Mouse (Mus musculus) heart, adult 2 months (tissue): Measurements from ENCODE around the gene Ogdhl. TPM values are rescaled to one million over a fixed set of nuclear protein-coding genes. Genes with fewer than 3 reads are reported as not detected.

Source experiments
- DNase-seq, 2 experiments: peaks; one replicate each; pipeline ENCODE4 v3.0.0; 2021
- H3K27ac ChIP-seq: fragments of 200-600 bp; 2 replicates; pipeline ENCODE4 v1.8.1; 2022
- H3K27me3 ChIP-seq: fragments of 200-500 bp; 2 replicates; pipeline ENCODE4 v1.6.1; 2012; ENCODE audit warnings: mild to moderate bottlenecking, low read length, inconsistent platforms, mixed read lengths; ENCODE audit not compliant: control insufficient read depth, insufficient read depth
- H3K36me3 ChIP-seq: fragments of 200-500 bp; 2 replicates; pipeline ENCODE4 v1.6.1; 2012; ENCODE audit warnings: low read length, inconsistent platforms; ENCODE audit not compliant: control insufficient read depth, insufficient read depth
- H3K4me1 ChIP-seq: fragments of 200-500 bp; 2 replicates; pipeline ENCODE4 v1.6.1; 2011; ENCODE audit warnings: low read length; ENCODE audit not compliant: control insufficient read depth, insufficient read depth
- H3K4me3 ChIP-seq: fragments of 200-600 bp; 2 replicates; pipeline ENCODE4 v1.8.1; 2022
- H3K79me2 ChIP-seq: fragments of 200-500 bp; replicated peaks from 2 replicates; pipeline ENCODE4 v1.6.1; 2012; ENCODE audit warnings: mild to moderate bottlenecking, inconsistent platforms, low read length, moderate library complexity, mixed read lengths; ENCODE audit not compliant: control insufficient read depth, insufficient read depth
- H3K9ac ChIP-seq: fragments of 200-500 bp; 2 replicates; pipeline ENCODE4 v1.6.1; 2012; ENCODE audit warnings: low read depth, mild to moderate bottlenecking, control low read depth, inconsistent platforms, low read length, mixed read lengths
- CTCF ChIP-seq: fragments of 200-600 bp; IDR thresholded peaks from 2 replicates; pipeline ENCODE4 v1.8.1; 2022; ENCODE audit warnings: antibody characterized with exemption, mild to moderate bottlenecking, moderate library complexity
- EP300 ChIP-seq: fragments of 200-500 bp; IDR thresholded peaks from 2 replicates; pipeline ENCODE4 v1.6.1; 2011; ENCODE audit warnings: low read depth, low read length, control low read depth; ENCODE audit not compliant: insufficient read depth
- POLR2A ChIP-seq: fragments of 200-500 bp; IDR thresholded peaks from 2 replicates; pipeline ENCODE4 v1.6.1; 2011; ENCODE audit warnings: mild to moderate bottlenecking, low read depth, low read length, control low read depth; ENCODE audit not compliant: insufficient read depth
- WGBS: fragments of 180-500 bp; shearing (Covaris S2); methylation state at CpG from one replicate; pipeline ENCODE4 v1.1.7; 2018; 5-methylcytosine and 5-hydroxymethylcytosine counted together
- intact Hi-C: fragments of 180-260 bp; cut with DNase I; formaldehyde crosslinking; loops from one replicate; pipeline ENCODE4 v1.15.1; 2025
- polyA plus RNA-seq: library from polyadenylated mRNA; depleted of rRNA; stranded (reverse); fragments of >200 nt; gene quantifications from 2 replicates; pipeline ENCODE4 v1.2.3, GENCODE M21; 2012
- total RNA-seq, 2 experiments: library from RNA; stranded (reverse); gene quantifications; 2 replicates each; pipeline ENCODE4 v1.2.3; 2021

Gene Ogdhl
- total and polyA plus RNA-seq, 3 experiments = 65.0 to 110 (median 93.6) TPM

DNA sequence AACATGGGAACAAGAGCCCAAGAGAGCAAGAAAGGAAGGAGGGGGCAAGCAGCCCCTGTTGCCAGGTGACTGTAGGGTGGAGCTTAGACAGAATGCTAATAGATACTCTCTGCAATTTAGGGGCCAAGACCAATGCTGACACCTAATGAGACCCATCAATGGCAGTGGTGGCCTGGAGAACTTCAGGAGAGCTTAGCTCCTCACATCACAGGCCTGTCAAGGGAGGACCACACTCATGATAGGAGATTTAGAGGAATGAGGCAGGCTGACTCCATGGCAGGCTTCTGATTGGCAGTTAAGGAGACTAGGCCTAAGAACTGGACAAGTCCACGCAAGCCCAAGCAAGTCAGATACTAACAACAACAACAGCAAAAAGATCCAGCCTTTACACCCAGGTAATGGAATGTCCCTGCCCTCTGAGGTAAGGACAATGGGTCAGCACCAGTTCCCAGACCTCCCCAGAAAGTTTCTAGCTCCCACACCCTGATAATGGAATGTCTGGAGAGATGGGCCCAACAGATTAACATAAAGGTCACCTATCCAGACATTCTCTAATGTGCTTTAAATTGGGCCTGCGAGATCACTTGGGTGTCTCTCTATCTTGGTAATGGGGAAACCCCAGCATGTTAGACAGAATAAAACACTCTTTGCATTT, 10.3 kb upstream of the Ogdhl start:
- Histone ChIP-seq H3K36me3 (no peaks in the 10 kb centered on the region), H3K27ac (no peak overlapping the region), H3K4me1 (no peaks in the 10 kb centered on the region), H3K4me3 (no peak overlapping the region), H3K27me3 (no peaks in the 10 kb centered on the region), H3K9ac (no peak overlapping the region), H3K79me2 (no peaks in the 10 kb centered on the region)
- TF ChIP-seq POLR2A = no peak
- no peak for TF ChIP-seq EP300
- TF ChIP-seq CTCF = no peak
- 89% methylated on average over 2 of the region's 2 CpGs for WGBS
- DNase-seq = no peak
- intact Hi-C loops = no loop called here

DNA sequence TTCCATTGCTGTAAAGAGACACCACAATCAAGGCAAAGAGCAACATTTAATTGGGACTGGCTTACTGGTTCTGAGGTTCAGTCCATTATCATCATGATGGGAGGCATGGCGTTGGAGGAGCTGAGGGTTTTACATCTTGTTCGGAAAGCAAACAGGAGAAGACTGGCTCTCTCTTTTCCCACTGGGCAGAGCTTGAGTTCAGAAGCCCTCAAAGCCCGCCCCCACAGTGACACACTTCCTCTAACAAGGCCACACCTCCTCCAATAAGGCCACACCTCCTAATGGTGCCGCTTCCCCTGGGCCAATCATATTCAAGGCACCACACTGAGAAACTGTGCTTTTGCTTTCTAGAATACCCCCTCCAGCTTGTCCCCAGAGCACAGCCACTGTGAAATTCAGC, 4.0 kb upstream of the Ogdhl start:
- DNase-seq = no peak
- H3K36me3 ChIP-seq = no peaks in the 10 kb centered on the region
- no peak overlapping the region for H3K4me3 ChIP-seq
- intact Hi-C loops = no loop called here
- H3K27me3 ChIP-seq = no peaks in the 10 kb centered on the region
- no peak for TF ChIP-seq EP300
- no peak for TF ChIP-seq POLR2A
- TF ChIP-seq CTCF = no peak
- 12% methylated on average over 4 of the region's 4 CpGs for WGBS
- no peaks in the 10 kb centered on the region for H3K4me1 ChIP-seq
- no peak overlapping the region for H3K27ac ChIP-seq
- H3K9ac ChIP-seq = no peak overlapping the region
- H3K79me2 ChIP-seq = no peaks in the 10 kb centered on the region

DNA sequence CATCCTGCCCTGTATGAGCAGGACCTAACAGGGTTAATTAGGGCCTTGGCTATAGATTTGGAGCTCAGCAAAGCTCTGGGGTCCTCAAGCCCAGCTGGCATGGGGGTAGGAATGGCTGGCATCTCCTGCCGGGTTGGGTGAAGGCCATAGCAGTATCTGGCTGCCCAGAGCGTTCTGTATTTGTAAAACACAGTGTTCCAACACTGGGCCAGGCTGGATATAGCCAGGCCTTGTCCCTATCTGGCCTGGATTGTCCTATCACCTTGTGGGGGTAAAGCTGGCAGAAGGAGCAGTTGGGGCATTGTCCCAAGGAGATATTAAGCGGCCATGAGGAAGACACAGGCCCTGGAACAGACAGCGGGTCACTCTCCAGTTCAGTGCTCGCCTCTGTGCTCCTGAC, 1.4 kb downstream of the Ogdhl start:
- intact Hi-C loops = loop anchor here (5.0 kb wide), 1 partner anchor 144 kb away; the partner anchor contains the start of gene Chat
- TF ChIP-seq EP300 (peak; percentile 78), POLR2A (no peak)
- H3K27ac ChIP-seq = no peak overlapping the region
- no peaks in the 10 kb centered on the region for H3K27me3 ChIP-seq
- no peak overlapping the region for H3K9ac ChIP-seq
- no peak overlapping the region for H3K4me3 ChIP-seq
- 60% methylated on average over 5 of the region's 5 CpGs for WGBS
- no peaks in the 10 kb centered on the region; the same call in 1 of the 2 replicates for H3K36me3 ChIP-seq
- H3K4me1 ChIP-seq = peaks cover 2% of the 10 kb centered on the region; the same call in 1 of the 2 replicates
- peak in 1 of 2 experiments; percentile 37 for DNase-seq
- H3K79me2 ChIP-seq = no peaks in the 10 kb centered on the region

DNA sequence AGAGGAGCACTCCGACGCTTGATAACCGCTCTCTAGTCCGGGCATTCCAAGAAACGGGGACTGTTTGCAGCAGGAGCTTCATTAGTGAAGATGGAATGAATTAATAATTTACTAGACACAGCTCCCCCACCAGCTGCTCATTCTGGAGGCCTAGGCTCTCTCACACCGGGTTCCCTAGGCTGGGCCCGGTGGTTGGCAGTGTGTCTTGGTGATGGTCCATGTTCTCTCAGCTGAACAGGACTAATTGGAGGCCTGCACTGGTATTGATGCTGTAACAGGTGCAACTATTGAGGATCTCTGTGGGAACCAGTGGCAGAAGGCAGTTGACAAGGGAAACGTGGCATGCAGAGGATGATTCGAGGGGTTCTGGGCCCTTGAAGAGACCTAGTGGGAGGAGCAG, 5.5 kb downstream of the Ogdhl start:
- Histone ChIP-seq H3K36me3 (no peaks in the 10 kb centered on the region; the same call in 1 of the 2 replicates), H3K9ac (no peak overlapping the region), H3K79me2 (no peaks in the 10 kb centered on the region), H3K27me3 (no peaks in the 10 kb centered on the region), H3K27ac (no peak overlapping the region), H3K4me1 (peaks cover 2% of the 10 kb centered on the region; the same call in 1 of the 2 replicates), H3K4me3 (no peak overlapping the region)
- DNase-seq = no peak
- intact Hi-C loops = no loop called here
- 90% methylated on average over 9 of the region's 9 CpGs for WGBS
- no peak for TF ChIP-seq CTCF
- TF ChIP-seq EP300 = no peak
- TF ChIP-seq POLR2A = no peak

DNA sequence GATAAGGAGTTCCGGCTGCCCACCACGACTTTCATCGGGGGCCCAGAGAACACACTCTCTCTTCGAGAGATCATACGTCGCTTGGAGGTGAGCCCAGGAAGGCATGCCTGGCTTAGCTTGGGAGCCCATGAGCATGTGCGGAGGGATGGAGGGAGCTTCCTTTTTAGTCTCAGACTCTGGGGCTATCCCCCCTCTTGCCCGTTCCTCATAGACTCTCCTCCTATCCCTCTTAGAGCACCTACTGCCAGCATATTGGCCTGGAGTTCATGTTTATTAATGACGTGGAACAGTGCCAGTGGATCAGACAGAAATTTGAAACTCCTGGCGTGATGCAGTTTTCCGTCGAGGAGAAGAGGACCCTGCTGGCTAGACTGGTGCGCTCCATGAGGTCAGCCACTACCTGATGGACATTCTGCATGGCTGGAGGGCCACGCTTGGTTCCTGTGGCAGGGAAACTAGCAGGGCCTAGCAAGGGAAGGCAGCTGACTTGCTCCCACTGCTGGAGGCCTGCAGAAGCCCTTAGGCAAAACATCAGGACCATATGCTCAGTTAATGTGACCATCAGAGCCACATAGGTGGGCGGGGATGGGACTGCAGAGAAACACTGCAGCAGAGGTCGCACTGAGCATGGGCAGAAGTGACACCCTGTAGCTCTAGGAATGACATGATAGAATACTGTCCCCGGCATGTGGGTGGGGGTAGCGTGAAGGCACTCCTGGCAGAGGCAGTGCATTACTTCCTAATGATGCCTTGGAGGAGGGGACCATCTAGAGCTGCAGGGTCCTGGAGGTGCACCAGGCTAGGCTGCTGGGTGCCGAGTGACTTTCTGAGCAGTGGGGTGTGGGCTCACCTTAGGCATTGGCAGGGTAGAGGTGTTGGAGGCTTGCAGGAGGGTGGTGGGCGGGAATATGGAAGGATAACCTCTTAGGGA, 11.0 kb downstream of the Ogdhl start:
- no peak for DNase-seq
- TF ChIP-seq CTCF = no peak
- TF ChIP-seq EP300 = no peak
- TF ChIP-seq POLR2A = no peak
- Histone ChIP-seq H3K36me3 (no peaks in the 10 kb centered on the region), H3K79me2 (no peaks in the 10 kb centered on the region), H3K27ac (no peak overlapping the region), H3K9ac (no peak overlapping the region), H3K4me3 (no peak overlapping the region), H3K27me3 (no peaks in the 10 kb centered on the region), H3K4me1 (no peaks in the 10 kb centered on the region)
- 86% methylated on average over 20 of the region's 20 CpGs for WGBS
- intact Hi-C loops = no loop called here

DNA sequence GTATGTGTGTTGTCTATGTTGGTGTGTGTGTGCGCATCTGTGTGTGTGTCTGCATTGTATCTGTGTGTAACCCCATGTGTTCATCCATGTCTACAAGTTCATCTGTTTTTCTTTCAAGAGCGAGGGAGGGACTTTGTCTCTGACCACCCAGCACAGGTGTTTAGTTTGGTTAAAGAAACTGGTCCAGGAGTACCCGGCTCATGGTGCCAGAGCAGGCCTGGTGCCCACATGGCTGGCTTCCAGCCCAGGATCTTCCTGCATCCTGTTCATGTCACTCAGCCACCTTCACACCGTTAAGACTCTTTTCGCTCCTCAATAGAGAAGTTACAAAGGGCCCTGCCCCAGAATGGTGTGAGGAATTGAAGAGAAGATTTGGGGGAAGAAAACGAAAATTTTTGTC, 14.2 kb downstream of the Ogdhl start:
- WGBS = 59% methylated on average over 6 of the region's 6 CpGs

More for the DNA sequence above, 14.2 kb downstream of the Ogdhl start:
- DNase-seq = no peak
- TF ChIP-seq EP300 (no peak), CTCF (no peak), POLR2A (no peak)
- Histone ChIP-seq H3K4me3 (no peak overlapping the region), H3K4me1 (no peaks in the 10 kb centered on the region), H3K79me2 (no peaks in the 10 kb centered on the region), H3K27ac (no peak overlapping the region), H3K36me3 (no peaks in the 10 kb centered on the region), H3K9ac (no peak overlapping the region), H3K27me3 (no peaks in the 10 kb centered on the region)
- intact Hi-C loops = no loop called here
